Mouse (Mus musculus) c-Kit-negative CD71-positive TER-119-positive erythroid progenitor cells, embryonic 14.5 days (primary cell): ENCODE measurements around the gene Gipc2.

Experiments used
- DNase-seq: peaks from one replicate; pipeline ENCODE4 v3.0.0-alpha.2; 2013; ENCODE audit warnings: low read depth, low spot score

Gene Gipc2

DNA sequence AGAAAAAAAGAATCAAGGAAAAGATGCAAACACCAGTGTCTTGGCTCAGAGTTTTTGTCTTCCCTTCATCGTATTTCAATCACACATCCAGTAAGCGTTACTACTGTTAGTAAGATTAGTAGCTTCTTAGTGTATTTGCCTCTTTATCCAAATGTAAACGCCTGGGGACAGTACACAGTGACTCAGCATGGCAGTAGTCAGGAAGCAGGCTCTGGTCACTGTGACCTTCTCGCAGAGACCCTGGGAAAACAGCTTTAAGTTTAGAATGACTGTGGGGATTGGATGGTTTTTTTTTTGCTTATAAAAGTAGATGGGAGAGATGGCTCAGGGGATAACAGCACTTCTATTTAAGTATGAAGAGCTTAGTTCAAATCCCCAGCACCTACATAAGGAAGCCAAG lies 46.0 kb downstream of the Gipc2 start:
- DNase-seq, result no peak

DNA sequence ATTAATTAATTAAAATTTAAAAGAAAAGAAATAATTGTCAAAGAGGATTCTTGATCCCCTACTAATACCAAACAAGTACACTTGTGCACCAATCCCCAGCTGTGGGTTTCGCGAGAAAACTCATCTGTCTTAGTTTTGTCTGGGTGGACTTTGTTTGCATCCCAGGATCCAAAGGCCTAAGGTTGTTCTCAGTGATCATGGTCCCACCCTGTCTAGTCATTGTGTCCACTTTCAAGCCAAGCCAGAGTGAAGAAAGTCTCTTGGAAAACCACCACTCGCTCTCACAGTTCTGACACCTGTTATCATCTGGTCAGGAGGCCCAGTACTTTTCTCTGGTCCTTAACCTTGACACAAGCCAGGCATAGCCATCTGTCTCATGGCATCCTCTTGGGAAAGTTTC lies 48.1 kb downstream of the Gipc2 start:
- no peak for DNase-seq

DNA sequence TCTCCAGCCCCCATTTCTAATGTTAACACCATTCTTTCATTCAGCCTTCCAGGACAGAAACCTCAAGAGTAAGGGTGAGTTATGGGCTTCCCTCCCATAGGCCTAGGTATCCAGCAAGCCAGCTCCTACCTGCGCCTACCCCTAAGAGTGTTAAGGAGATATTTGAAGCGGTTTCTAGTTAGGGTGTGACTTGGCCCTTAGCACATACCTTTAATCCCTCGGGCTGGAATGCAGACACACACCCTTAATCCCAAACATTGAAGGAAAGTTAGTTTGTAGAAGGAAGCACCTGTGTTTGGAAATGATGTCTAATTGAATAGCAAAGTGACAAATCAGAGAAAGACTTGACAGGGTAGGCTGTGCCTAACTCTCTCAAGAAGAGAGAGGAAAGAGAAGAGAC lies 49.9 kb downstream of the Gipc2 start:
- DNase-seq, result no peak

DNA sequence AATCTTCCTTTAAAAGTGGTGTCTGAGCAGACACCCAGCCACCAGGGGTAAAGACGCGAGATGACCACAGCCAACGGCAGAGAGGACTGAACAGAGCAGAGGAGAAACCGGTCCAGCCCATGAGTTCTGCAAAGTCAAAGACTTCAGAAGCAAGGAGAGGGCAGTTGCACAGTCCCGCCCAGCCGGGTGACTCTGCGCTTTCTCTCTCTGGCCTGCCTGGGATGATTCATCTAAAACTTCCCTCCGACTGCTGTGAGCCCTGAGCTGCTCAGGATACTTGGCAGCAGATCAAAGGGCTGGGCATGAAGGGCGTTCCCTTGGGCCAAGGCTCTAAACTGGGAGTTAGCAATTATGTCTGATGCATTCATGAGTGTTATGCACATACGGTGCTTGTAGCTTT lies 51.2 kb downstream of the Gipc2 start:
- peak; percentile 87 for DNase-seq

DNA sequence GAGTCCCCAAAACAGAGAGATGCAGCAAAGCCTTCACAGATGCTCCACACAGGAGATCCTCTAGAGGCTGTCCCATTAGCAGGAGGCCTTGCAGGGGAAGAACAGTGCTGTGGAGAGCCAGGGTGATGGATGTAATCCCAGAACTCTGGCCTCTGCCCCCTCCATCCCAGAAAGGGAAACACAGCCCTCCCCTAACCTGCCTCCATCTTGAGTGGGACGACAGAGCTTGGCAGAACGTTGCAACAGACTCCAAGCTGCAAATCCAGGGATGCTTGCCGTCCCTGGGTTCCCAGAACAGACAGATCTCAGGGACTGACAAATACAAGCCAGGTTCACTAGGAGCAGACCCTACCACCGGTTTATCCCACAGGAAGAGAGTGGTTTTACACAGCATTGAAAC lies 51.8 kb downstream of the Gipc2 start:
- DNase-seq, result no peak

DNA sequence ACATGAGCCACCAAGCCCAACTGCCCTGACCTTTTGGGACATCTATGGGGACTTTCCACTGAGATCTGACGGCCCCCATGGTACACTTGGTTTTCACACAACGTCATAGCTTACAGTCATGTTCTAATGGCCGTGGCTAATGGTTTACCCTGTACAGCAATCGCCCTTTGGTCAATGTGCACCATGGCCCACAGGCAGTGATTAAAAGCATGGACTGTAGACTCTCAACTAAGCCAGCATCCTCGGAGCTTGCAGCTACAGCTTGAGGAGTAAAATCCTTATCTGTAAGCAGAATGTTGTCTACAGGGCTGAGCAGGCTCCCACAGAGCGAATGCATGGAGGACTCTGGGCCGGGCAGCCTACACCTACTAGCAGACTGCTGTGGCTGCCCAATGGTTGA lies 52.5 kb downstream of the Gipc2 start:
- DNase-seq, result no peak

DNA sequence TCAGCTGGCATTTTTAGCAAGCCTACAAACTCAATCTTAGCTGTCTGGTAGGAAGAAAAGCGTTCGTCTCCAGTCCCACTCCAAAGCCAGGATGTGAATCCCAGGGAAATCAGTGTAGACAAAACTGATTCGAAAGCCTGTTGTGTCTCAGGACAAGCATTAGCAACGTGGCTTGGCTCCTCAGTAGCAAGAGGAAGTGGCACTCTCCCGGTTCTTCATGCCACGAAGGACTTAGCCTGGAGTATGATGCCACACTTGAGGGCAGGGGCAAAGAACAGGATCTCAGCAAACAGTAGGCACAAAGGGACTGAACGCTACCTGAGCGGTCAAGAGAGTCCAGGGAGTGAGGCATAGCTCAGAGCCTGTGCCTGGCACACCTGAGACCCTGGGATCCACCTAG lies 53.4 kb downstream of the Gipc2 start:
- DNase-seq, result no peak

DNA sequence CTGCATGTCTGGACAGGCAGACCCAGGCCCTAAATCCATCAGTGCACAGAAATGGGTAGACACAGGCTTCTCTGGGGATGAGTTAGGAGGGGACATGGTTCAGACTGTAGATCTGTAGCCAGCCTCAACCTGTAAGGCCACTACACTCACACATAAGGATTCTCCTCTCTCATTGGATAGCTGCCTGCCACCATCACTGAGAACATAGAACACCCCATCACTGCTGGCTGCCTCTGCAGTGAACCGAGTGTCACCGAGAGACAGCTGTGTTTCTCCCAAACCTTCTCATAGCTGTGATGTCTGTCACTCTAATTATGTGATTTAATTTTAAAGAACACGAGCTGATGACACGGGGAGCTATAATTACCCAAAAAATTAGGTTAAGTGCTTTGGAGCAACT lies 54.5 kb downstream of the Gipc2 start:
- DNase-seq, result no peak

DNA sequence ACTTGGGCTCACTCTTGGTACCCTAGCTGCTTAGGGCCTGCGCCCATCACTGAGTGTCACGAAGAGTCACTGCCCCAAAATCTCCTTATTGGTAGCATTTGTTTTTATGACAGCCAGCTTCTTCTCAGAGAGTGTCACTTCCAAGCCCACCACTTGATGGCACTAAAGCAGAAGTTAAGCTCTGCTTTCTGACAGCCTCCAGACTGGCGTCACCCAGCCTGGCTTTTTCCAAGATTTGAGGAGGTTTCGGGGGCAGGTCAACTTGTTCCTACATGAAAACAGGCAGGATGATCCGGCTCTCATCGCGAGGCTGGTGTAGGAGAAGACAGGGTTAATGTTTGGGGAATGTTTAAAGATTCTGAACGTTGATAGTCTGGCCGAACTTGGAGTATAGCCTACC lies 54.9 kb downstream of the Gipc2 start:
- peak; percentile 59 for DNase-seq

DNA sequence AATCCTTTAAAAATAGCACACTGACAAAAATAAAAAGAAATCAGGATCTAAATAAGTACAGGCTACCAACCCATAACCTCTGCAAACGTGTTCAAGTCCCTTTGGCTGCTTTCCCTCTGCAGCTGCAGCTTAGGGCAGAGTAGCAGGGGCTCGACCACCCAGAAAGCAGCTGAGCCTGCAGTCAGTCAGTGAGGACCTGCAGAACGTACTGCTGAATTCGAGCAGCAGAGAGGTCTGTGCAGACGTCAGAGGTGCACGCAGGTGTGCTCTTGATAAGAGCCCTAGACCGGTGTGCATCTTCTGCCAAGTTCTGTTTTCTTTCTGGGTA lies 56.8 kb downstream of the Gipc2 start:
- DNase-seq, result no peak

DNA sequence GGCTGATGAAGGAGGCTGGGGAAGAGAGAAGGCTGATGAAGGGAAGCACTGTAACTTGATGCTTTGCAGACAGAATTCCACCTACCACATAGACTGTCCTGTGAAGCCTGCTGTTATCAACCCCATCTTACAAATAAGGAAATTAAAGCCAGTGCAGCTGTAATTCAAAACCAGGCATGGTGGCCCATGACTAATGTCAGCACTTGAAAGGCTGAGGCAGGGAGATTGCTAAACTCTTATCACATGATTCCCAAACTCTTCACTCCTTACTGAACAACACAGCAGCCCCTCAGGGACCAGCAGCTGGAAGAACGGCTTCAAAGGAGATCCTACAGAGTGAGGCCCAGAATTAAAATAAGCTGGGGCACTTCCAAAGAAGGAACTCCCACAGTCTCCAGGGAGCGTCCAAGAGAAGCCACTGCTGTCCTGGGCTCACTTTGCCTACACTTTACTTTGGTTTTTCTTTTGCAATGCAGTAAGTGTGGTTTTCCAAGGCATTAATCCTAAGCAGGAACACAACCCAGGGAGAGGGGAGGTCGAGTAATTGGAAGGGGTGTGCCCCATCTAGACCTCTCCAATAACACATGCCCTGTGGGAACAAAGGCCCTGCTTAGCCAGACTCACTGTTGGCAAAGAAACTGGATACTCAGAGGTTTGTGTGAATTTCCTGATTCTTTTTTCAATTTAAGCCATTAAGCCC lies 57.3 kb downstream of the Gipc2 start:
- DNase-seq, result no peak

DNA sequence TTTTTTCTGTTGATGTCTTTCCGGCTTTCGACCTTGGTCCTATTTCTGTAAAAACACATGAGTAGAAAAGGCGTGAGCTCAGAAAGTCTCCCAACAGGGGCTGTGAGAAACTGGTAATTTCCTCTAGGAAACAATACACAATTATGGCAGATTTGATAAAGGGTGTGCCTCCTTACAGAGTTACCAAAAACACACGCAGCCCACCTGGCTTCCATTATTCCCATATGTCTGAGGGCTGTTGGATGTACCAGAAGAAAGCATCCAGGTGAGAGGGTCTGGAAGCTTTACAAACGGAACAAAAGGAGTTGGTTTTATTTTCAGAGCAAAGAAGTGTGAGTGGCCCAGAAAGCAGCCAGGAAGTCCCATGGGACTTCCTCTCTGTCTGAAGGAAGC lies 58.0 kb downstream of the Gipc2 start:
- no peak for DNase-seq

DNA sequence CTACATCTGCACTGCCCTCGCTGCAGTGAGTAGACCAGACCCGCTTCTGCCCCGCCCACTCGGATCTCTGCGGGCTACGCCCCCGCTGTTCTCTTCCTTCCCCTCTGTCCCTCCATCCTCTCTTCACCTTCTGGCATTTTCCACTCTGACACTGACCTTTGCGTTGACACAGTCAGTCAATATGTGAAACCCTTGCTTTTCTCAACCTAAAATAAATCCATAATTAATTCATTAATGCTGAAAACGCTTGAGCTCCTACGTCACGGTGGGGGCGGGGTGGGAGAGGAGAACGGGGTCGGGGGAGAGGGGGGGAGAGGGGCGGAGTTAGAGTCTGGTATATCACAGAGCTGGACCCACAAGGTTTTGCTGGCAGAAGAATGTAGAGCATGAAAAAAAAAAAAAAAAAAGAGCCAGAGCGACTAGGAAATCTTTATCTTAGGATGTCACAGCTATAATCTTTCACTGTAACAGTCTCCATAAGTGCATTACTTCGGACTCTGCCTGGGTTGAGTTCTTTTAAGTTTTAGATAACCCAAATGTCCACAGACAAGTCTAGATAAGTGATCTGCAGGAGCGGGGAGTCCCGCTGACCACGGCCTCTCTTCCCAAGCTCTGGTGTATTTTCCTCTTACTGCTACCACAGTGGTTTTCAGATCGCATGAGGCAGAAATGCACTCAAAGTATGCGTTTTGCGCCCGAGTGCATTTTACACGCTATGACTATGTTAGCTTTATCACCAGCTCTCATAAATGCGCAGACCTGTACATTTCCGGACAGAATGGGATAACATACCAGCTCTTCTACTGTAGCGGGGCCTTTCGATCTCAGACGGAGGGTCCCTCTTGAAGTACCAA lies 58.7 kb downstream of the Gipc2 start:
- no peak for DNase-seq

DNA sequence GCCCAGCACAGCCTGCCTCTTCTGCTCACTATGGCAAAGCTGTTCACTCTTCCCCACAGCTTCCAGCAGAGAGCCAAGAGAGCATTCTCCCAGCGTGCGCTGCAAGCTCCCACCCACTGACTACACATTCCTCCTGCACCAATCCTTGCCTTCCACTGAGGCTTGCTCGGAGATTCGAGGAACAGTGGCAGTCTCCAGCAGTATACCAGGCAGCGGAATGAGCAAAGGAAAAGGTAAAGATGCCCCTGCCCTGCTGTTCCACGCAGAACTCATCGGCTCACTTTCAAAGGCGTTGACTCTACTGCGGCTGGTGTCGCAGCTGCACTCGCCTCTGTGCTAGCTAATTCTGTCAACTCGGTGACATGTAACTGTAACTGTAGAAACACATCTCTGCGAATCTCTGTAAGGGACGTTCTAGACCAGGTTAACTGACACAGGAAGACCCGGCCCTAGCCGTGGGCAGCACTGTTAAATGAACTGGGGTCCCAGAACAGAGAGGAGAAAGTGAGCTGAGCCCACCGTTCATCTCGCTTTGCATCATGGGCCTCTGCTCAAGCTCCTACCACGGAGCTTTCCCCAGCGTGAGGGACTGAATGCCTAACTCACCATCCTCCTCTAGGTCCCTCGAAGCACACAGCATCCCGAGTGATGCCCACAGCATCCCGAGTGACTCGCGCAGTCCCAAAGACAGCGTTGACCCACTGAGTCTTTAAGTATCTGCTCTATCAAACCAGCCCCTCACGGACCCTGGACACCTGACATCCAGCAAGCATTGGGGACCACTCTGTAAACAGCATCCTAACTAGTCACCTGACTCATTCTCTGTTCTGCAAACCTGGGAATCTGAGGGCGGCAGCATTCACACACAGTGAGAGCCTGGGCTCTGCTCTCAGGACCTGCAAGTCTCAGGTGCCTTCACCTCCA lies 59.5 kb downstream of the Gipc2 start:
- DNase-seq, result no peak

DNA sequence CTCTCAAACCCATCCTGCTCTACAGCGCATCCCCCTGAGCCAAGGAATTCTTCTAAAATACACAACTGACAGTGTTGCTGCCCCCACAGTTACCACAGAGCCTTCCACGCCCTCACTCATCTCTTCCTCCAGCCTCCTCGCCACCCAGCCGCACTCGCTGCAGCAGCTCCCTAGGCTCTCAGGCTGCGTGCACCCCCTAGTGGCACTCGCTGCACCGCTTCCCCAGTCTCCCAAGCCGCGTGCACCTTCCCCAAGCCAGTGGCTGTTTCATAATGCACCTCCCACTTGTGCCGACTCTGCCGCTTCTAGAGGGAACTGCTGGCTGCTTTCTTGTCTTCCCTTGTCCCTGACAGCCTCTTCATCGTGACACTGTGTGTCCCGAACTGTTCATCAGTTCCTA lies 60.7 kb downstream of the Gipc2 start:
- no peak for DNase-seq

DNA sequence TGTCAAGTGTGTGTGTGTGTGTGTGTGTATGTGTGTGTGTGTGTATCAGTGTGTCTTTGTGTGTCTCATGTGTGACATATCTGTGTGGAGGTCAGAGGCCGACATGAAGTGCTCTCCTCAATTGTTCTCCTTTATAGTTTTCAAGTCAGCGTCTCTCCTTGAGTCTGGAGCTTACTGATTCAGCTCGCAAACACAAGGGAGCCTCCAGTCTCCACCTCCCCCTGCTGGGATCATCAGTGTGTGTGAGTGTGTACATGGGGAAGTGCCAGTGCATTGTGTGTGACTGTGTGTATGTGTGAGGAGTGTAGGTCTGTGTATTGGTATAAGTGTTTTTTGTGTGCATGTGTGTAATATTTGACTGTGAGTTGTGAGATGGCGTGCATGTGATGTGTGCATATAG lies 62.6 kb downstream of the Gipc2 start:
- no peak for DNase-seq

DNA sequence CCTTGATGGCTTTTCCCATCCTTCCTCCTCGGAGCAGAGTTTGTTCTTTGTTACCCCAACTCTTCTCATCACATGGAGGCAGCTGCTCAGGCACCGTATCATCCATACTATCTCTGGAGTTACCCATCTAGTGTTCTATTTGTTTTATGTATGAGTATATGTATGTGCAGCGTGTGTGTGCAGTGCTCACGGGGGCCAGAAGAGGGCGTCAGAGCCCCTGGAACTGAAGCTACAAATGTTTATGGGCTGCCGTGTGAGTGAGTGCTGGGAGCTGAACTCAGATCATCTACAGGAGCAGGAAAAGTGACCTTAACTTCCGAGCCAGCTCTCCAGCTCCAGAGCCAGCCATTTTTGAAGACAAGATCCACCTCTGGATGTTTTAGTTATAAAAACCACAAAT lies 64.6 kb downstream of the Gipc2 start:
- DNase-seq, result no peak

DNA sequence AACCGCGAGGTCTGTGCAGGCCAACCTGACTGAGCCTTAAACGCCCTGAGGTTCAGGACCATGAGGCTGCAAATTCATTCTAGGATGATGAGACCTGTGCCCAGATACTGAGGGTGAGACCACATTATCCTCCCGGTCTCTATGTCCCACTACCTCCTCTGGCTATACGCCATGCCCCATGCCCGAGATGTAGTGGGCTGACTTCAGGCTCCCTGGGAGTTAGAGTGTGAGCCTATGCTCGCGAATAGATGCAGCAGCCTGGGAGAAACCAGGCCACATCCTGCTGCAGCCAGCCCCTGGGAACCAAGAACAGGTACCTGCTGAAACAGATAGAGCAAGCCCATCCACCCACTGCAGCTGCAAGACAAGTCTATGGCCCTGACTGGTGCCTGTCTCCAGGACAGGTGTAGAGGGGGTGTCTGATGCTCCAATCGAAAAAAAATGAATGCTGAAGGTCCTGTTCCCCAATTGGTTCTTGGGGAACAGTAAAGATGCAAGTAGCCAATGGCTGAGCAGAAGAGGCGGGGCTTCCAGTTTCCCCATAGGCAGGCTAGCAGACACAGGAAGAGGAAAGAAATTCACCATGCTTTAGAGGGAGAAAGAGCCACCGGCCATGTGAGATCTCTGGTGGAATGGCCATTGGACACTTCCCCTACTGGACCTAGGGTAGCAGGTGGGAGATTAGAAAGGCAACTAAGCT lies 65.8 kb downstream of the Gipc2 start:
- no peak for DNase-seq

DNA sequence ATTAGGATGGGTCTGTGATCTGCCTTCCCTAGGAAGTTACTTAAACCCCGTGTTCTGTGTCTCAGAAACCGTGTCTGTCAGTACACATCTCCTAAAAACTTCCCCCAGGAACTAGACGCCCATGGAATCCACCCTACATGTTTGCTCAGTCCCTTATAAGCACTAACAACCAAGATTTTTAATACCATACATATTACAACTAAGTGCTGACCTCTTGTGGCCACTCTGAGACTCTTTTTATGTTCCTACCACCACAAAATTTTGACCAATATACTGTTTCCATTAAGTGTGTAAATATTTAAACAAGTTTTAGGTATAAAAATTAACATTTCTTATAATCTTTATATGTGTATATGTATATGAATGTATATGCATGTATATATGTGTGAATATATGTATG lies 71.0 kb downstream of the Gipc2 start:
- DNase-seq, result no peak

DNA sequence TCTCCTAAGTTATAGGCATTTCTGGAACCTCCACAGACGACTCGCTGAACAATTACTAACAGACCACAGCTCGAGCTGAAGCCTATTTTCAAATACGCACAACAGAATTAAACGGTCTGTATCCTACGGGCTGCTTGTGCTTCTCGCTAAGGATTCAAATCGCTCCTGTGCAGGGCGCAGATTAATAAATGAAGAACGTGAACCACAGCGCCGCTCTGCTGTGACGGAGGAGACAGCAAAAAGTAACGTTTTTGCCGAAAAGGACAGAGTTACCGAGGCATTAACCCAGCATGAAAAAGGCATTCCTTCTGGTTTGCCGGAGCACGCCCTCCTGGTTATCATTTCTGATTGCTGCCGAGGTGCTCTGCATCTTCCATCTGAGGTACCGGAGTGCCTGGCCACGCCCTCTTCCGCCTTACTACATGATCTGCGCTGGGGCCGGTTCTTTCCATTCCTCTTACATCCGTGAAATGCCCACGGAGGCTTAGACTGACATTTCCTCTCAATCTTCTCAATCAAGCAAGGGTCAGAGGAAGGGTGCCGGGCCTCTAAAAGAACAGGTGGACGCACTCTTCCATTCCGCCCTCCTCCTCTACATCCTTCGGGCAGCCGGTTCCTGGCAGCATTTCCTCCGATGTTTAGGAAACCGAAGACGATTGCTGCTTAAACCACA lies 73.5 kb downstream of the Gipc2 start:
- DNase-seq, result no peak

DNA sequence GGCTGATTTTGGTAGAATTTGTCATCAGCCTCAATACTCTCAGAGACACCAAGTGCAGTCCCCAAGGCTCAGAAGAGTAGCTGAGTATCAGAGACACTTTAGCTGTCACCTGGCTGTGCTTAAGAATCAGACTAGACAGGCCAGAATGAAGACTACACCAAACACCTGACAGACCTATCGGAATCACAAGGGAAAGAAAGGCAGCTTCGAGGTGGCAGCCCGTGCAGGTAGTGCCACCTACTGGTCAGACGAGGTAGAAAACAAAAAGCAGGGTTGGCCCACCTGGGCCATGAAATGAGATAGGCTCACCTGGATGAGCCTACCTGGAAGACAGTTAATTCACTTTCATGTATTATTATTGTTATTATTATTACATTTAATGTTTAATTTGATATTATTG lies 76.9 kb downstream of the Gipc2 start:
- no peak for DNase-seq
